Mouse (Mus musculus) ES-Bruce4 (cell line): ENCODE results near the gene Atrn. TPM values are rescaled to one million over a fixed set of nuclear protein-coding genes. Genes with fewer than 3 reads are reported as not detected.

Experiments used
- H3K27ac ChIP-seq: 2 replicates; pipeline ENCODE4 v1.5.1; 2012; ENCODE audit warnings: low read length, inconsistent platforms; ENCODE audit not compliant: insufficient read depth
- H3K27me3 ChIP-seq: 2 replicates; pipeline ENCODE4 v1.6.1; 2012; ENCODE audit warnings: mild to moderate bottlenecking, low read length, inconsistent platforms; ENCODE audit not compliant: control insufficient read depth, poor library complexity, insufficient read depth, severe bottlenecking
- H3K36me3 ChIP-seq: 2 replicates; pipeline ENCODE4 v1.6.1; 2012; ENCODE audit warnings: inconsistent platforms, mild to moderate bottlenecking, low read length, moderate library complexity; ENCODE audit not compliant: control insufficient read depth, poor library complexity, insufficient read depth, severe bottlenecking
- H3K4me1 ChIP-seq: one replicate; pipeline ENCODE4 v1.8.1; 2011; ENCODE audit warnings: low read length; ENCODE audit not compliant: control insufficient read depth, insufficient read depth
- H3K4me3 ChIP-seq: 2 replicates; pipeline ENCODE4 v1.5.1; 2011; ENCODE audit warnings: low read depth, mild to moderate bottlenecking, low read length
- H3K9ac ChIP-seq: 2 replicates; pipeline ENCODE4 v1.6.1; 2012; ENCODE audit warnings: low read depth, mild to moderate bottlenecking, inconsistent platforms; ENCODE audit not compliant: poor library complexity, severe bottlenecking
- H3K9me3 ChIP-seq: replicated peaks from 2 replicates; pipeline ENCODE4 v1.6.1; 2012; ENCODE audit warnings: mild to moderate bottlenecking, low read length, inconsistent platforms; ENCODE audit not compliant: control insufficient read depth, poor library complexity, insufficient read depth, severe bottlenecking
- CTCF ChIP-seq: IDR thresholded peaks from one replicate; pipeline ENCODE4 v1.8.1; 2011; ENCODE audit warnings: low read depth, low read length
- EP300 ChIP-seq: IDR thresholded peaks from 2 replicates; pipeline ENCODE4 v1.6.1; 2011; ENCODE audit warnings: low read depth, low read length; ENCODE audit not compliant: insufficient read depth
- POLR2A ChIP-seq: IDR thresholded peaks from one replicate; pipeline ENCODE4 v1.8.1; 2011; ENCODE audit warnings: low read length; ENCODE audit not compliant: insufficient read depth
- polyA plus RNA-seq: library from polyadenylated mRNA; stranded (reverse); fragments of >200 nt; gene quantifications from 2 replicates; pipeline ENCODE4 v1.2.4, GENCODE M21; 2011; ENCODE audit warnings: low read depth; ENCODE audit not compliant: missing spikeins, insufficient read depth, insufficient read length

Gene Atrn
- polyA plus RNA-seq, 1 experiment = 9.8 TPM

GRCm38 (mm10) chr2:131072536-131072935, 166.2 kb downstream of the Atrn start:
- Histone ChIP-seq H3K4me1 (no peaks in the 10 kb centered on the region), H3K9me3 (no peaks in the 10 kb centered on the region), H3K9ac (no peak overlapping the region), H3K27me3 (no peaks in the 10 kb centered on the region), H3K36me3 (no peaks in the 10 kb centered on the region), H3K4me3 (no peak overlapping the region), H3K27ac (no peak overlapping the region)
- TF ChIP-seq POLR2A (no peak), CTCF (no peak), EP300 (no peak)

Other genes with a start within 250 kb of the Atrn start
- gene Ddrgk1, start 241.8 kb upstream of the Atrn start, polyA plus RNA-seq = 38.9 and 39.3 TPM in 2 replicates
- 137 and 139 TPM in 2 replicates for gene Itpa, start 238.9 kb upstream of the Atrn start, polyA plus RNA-seq
- 27.1 and 29.9 TPM in 2 replicates for gene Slc4a11, start 209.0 kb upstream of the Atrn start, polyA plus RNA-seq
- 18.0 and 26.2 TPM in 2 replicates for gene 4930402H24Rik, start 89 bp upstream of the Atrn start, polyA plus RNA-seq
- gene Gfra4, start 136.6 kb downstream of the Atrn start, polyA plus RNA-seq = 0.73 TPM in 1 of 2 replicates, not detected in the other
- 0.37 TPM in 1 of 2 replicates, not detected in the other for gene Adam33, start 157.3 kb downstream of the Atrn start, polyA plus RNA-seq
- 0.16 TPM in 1 of 2 replicates, not detected in the other for gene Siglec1, start 180.3 kb downstream of the Atrn start, polyA plus RNA-seq
- gene Hspa12b, start 220.8 kb downstream of the Atrn start, polyA plus RNA-seq = 1.9 and 2.2 TPM in 2 replicates
- gene Gm11037, start 227.0 kb downstream of the Atrn start, polyA plus RNA-seq = not detected in 2 replicates